Mouse (Mus musculus): ENCODE data around the gene Dmac1.
A peak's percentile ranks its signal among the peaks of the same experiment; 100 is the strongest.

The Dmac1 gene

DNA sequence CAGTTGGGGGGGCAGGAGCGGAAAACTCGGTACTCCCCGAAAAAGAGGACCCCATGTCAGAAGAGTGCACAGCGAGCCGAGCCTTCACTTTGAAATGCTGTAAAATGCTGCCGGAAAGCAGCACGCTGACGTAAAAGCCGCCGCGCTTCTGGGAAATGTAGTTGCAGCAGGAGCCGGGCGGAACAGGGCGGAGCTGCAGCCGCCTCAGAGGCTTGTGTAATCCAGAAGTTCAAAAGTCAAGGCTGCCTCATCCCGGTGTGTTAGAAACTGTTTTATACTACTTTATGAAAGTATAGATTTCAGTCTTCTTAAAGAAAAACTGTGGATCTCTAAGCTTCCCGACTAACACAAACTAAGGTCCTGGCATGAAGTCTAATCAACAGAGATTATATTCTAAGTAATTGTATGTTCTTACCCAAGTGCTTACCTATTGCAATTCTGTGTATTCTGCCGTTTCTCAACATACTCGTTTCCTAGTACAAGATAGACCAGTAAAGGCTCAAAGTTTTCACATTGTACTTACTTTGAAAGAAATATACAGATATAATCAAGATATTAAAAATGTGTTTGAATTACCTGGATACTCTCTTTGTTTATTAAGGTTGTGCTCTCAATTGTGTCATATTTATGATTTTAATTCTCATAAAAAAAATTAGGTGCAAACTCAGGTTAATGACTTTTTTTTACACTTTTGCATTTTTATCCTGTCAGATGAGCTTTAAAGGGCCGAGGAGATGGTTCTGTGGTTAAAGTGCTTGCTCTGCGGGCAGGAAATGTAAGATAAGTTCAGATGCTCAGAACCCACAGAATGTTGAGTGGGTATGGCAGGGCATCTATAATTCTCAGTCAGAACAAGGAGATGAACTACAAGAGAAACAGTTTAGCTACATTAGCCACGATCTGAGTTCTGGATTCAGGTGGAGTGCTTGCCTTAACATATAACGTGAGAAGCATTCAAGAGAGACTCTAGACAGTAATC is at the start of gene Dmac1:
Gene Dmac1, minus strand, starts transcription at position 109 of the 979 bp plus-strand sequence.
- DNase-seq = peak; percentile 91 to 97

DNA sequence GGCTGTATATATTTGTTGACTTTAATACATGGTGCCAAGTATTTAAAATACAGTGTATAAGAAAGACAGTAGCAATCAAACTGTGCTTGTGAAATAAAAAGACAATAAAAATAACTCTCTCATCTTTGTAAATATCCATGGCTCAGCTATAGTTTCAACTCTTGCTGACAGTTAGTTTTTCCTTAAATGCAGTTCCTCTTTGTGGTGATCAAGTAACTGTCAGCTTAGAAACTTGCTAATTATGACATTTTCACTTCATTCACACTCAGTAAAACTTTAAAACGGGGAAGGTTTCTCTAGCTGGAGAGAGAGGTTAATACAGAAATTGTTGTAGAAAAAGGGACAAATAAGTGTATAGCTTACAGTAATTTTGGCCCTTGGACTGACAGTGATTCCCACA is 37.3 kb upstream of the Dmac1 start:
- no peak for DNase-seq

DNA sequence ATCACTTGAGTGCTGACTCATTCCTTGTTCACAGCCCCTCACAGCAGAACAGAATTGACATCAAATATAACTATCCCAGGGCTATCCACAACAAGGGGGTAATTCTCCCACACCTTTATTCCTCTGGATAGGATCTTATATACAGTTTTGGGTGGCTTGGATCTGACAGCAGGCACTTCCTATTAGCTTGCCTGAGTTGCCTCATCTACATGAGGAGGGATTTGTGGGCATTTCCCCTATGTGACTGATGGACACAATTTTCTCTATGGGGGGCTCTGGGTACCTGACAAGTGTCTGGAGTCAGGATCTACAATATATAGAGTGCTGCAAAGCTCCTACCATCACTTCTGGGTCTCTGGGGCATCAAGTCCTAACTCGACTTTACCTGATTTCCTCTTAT is 36.9 kb upstream of the Dmac1 start:
- no peak for DNase-seq

DNA sequence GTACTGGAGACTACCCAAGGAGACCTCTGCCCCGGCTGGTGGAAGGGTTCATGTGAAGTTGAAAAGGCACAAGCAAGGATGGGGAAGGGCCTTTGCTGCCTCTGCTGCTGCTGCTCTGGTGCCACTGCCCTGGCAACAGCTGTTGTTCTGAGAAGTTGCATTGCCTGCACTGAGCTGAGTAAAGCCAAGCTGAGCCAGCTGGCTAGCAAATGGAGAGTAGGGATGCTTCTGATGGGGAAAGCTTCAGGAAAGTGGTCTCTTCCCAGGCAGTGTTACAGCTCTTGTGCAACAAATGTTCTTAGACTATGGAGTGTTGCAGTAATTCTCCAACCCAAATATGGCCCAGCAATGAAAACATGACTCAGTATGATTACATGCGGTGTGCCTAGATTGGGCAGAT is 33.8 kb upstream of the Dmac1 start:
- DNase-seq = no peak

DNA sequence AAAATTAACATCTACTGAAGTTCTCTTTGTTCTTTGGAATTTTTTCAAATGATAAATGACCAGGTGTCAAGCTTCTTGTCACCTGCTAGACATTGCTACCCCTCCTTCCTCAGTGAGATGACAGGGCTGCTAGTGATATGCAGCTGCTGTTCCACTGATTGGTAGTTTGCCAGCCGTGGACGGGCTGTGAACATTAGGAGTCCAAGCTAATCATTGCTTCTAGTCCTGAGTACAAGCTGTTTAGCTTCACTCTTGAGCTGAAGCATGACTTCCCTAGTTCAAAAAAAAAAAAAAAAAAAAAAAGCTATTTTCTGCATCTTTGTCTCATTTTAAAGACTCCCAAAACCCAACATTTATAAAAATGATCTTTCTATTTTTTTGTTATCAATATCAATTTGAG is 33.2 kb upstream of the Dmac1 start:
- DNase-seq = no peak

DNA sequence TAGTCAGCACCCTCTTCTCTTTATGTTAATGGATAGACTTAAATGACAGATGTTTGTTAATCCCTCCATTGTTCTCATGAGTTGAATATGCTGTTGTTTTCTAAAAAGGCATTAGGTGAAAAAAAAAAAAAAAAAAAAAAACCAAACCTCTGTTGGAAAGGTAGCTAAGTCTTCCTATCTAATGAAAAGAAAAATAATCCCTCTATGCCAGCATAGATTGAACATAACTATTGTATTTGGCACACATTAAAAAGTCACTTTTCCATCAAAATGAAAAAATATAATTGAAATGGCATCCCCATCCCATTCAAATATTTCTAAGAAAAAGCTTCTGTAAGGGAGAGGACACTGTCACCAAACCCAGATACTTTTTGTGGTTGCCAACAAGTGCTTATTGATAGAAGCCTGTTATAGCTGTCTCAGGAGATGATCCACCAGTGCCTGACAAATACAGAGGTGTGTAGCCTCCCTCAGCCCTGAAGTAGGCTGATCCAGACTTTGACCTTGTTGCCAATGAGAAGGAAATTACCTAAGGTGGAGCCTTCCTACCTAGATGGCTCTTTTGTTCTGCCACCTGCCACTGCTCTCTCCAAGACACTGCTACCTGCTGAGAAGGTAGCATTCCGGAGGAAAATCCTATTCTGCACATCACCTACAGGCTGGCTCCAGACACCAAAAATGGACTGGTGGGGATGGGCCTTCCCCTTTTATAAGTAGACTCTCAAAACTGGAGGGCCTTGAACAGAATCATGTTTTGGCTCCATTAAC is 22.3 kb upstream of the Dmac1 start:
- no peak for DNase-seq

DNA sequence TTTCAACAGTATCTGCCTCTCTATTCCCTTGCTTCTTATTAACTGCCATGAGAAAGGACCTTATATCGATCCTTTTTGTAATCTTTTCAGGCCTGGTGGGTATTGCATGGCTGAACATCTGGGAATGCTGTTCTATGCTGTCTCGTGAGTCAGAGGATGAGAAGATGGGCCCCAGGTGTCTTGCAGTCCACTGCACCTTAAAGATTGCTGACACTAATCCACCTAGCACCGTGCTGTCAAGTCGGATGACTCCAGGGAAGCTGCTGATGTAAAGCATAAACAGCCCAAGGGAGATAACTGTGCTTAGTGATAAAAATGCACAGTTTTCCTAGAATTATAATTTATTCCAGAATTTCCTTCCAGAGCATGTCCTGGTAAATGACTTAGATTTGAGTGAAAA is 14.2 kb upstream of the Dmac1 start:
- no peak for DNase-seq

DNA sequence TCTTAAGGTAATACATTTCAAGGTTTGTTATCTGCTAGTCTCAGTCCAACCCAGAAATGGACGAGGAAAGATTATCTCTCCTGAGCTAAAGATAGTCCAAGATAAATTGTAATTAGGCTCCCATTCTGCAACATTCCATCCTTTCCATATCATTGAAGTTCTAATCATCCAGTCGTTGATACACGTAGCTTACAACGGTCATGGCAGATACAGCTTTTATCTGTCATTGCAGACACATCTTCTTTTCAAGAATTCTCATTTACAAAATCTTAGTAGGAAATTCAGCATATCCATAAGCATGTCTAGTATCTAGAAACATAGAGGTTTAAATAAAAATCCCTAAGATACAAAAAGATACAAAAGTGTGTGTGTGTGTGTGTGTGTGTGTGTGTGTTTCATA is 13.0 kb upstream of the Dmac1 start:
- DNase-seq = no peak

DNA sequence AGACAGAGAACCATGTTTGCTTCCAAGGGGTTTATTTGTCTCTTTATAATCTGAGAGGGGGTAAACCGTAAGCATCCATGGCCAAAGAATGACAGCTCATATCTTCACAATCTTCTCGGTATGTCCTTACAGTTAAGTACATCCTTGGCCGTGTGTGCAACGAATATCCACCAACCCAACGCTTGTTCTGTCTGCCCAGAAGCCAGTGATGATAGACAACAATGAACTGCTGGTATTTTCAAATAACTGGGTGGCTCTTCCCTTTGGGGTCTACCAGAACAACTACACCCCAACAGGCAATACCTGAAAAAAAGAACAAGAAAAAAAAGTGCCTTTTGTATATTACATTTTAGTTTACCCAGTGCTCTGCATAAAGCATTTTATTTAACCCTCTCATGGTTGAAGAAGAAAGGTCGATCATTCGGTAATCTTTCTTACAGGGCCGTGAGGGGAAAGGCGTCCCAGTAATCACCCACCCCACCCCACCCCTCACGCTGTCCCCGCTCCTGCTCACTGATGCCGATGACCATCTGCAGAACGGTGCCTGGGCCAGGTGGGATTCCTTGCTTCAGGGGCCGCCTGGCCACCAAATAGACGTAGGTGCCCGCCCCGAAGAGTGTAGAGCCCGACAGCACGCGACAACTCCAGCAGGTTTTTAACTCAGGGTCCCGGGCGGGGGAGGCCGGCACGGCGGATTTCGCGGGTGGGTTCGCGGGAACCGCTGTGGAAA is 473 bp downstream of the Dmac1 start:
- no peak for DNase-seq

DNA sequence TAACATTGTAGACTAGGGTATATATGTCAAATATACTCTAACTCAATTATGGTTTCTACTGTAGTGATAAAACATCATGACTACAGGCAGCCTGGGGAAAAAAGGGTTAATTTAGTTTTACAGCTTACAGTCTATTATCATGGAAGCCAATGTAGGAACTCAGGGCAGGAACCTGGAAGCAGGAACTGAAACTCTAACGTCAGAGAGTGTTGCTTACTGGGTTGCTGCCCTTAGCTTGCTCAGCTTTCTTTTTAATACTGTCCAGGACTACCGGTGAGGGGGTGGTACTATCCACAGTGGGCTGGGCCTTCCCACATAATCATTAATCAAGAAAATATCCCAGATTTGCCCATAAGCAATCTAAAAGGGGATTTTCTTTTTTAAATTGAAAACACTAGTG is 2.4 kb downstream of the Dmac1 start:
- no peak for DNase-seq

DNA sequence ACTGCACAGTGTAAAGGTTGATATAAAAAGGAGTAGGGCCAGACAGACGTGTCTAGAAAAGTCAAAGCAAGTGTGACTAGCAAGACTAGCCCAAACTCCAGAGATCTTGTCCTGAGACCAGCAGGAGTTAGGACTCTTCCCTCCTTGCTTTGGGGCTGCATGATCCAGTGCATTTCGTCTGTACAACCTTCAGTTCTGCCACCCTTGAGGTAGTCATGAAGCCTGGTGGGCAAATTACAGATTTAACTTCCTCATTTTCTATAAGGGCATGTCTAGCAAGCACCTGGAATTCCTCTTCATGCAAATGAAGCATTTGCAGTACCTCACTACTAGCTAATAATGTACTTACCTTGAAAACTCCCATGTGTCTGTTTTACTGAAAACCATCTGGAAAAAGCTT is 10.2 kb downstream of the Dmac1 start:
- no peak for DNase-seq

DNA sequence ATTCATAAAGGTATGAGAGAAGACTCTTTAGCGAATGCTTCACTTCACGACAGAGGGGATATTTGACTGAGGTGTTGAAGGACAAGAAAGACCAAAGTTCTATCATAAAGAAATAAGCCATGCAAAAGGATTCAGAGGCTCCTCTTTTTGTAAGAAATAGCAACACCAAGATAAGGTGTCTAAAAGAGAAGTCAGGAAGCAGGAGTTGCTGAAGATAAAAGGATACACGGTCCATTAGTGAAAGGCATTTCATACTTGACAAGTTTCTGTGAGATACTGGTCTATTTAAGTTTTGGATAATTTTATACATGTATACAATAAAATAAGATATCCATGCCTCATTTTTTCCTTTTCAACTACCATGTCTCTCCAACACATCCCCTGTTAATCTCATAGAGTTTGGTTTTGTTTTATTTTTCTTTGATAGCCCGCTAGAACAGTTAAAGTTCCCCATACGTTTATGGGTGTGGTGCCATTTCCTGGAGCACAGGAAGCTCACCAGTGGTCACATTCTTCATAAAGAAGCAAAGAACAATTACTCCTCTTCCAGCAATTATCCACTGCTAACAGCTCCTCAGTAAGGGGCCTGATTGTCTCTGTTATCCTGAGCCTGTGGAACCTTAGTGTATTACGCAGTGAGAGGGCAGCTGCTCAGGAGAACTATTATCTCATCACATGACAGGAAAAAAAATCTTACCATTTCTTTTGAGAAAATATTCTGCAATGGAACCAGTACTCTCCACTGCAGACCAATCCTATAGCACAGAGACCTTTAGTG is 11.1 kb downstream of the Dmac1 start:
- DNase-seq = no peak

DNA sequence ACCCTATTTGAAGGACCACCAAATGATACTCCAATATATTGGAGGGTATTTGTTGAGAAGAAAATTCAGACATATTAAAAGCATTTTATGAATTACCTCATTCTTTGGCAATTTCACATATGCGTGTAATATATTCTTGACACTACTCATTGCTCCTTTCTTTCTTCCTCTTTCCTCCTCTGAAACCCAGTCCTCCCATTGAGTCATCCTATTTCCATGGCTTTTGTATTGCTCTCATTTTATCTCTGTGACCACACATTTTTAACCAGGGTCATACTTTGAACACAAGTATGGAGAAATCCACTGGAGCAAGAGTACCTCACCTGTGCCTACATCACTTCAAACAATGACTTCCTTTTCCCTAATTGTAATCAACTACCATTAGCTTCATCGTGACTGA is 13.9 kb downstream of the Dmac1 start:
- no peak for DNase-seq

DNA sequence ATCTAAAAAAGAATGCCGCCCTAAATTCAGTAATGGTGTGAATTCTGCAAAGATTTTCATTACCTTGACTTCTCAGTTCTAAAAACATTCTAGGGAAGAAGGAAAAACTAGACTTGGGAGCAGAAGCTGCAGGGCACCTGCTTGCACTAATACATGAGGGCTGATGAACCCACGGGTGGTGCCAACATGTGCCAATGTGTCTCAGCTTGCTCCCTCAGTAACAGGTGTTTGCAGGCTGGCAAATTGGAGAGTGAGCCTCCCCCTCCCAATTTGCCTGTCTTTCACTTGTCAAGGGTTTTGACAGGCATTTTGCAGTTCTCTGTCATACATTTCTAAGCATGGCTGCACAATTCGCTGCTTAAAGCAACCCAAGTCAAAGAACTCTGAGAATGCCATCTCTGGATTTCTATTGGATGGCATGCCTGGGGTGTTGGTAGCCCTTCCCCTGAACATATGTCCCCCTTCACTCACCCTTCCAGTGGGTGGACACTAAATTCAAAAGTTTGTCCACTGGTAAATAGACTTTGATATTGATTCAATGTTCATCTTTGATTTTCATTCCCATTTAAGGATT is 14.5 kb downstream of the Dmac1 start:
- DNase-seq = no peak

DNA sequence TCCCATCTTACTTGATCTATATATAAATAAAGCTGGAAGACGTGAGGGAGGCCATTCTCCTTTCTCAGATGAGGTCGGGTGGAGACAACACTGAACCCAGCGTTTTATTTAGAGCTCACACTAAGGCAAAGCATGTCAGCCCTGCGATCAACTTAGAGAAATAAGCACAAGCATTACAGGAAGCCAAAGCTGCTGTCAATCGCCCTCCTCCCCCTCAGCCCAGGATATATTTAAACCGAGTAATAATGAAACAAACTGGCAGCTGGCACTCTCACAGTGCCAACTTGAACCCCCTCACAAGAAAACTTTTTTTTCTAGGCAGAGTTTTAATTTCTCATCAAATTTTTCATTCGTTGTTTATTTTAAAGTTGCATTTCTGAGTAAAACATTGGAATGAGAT is 15.7 kb downstream of the Dmac1 start:
- no peak for DNase-seq

DNA sequence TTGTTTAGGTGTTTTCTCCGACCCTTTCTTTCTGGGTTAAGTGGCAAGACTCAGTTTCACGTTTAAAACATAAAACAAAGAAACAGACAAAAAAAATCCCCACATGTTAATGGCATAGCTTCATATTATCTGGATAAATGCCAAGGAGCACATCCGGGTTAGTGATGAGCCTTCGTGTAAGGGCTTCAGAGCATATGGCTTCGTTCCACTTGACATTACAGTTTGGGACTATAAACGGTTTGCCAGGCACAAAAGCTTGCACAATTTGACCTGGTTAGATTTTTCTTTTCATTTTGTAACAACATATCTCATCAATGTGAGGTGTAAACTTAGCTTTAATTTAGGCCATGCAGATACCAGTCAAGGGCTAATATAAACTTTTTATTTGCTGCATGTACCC is 17.9 kb downstream of the Dmac1 start:
- no peak for DNase-seq

DNA sequence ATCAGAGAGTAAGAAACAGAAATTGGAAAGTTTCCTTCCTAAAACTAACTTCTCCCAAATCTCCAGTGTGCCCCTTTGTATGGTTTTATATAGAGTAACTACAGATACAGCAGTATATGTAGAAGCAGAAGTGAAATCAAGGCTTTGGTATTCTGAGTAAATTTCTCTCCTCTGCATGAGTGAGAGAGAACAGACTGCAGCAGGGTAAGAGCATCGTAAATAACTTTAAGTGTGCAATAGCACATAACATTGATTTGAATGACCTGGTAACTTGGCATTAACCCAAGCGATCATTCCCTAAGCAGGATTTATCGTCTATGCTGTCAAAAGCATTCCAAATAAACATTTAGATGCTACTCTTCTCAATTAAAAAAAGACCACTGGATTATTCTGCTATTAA is 18.7 kb downstream of the Dmac1 start:
- no peak for DNase-seq

DNA sequence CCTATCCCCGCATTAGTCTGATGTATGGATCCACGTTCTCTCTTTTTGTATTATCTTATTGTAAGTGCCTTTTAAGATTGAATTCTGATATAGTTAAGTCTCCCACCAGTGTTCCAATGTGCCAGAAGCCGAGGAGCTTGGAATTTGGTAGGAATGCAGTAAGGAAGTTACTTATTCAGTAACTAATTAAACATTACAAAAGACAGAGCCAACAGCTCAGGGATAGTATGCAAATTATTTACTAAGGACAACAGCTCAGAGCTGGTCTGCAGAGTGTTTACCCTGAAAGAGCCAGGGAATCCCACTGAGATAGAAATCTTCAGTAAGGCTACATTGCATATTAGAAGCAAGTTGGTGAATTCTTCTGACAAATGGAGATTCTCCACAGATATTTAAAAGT is 43.5 kb downstream of the Dmac1 start:
- DNase-seq = peak; percentile 10 to 20

Measured in kidney, adult 8-10 months (tissue).